Mouse (Mus musculus) neural tube, embryonic 15.5 days (tissue): ENCODE measurements at regions not wholly inside any gene's neighbourhood (a gene's known extent, or its start where the extent isn't known, plus 50 kb on each side); places are given as distances from the start of the nearest gene placed in this dataset.

Source experiments
- ATAC-seq: fragments of 200-750 bp; cut with Nextera tagmentation; 2 replicates; pipeline ENCODE4 v1.8.0; 2017; ENCODE audit warnings: mild to moderate bottlenecking, moderate TSS enrichment, moderate library complexity; ENCODE audit not compliant: low FRiP score
- H3K27ac ChIP-seq: fragments of 300-500 bp; sonication (generic); replicated peaks from 2 replicates; pipeline ENCODE4 v1.5.1; 2015; ENCODE audit warnings: mild to moderate bottlenecking, inconsistent platforms
- H3K27me3 ChIP-seq: fragments of 300-500 bp; sonication (generic); replicated peaks from 2 replicates; pipeline ENCODE4 v1.6.1; 2015; ENCODE audit warnings: inconsistent platforms
- H3K36me3 ChIP-seq: fragments of 300-500 bp; sonication (generic); 2 replicates; pipeline ENCODE4 v1.6.1; 2015; ENCODE audit warnings: inconsistent platforms
- H3K4me1 ChIP-seq: fragments of 300-500 bp; sonication (generic); 2 replicates; pipeline ENCODE4 v1.6.1; 2015; ENCODE audit warnings: inconsistent platforms
- H3K4me2 ChIP-seq: fragments of 300-500 bp; sonication (generic); 2 replicates; pipeline ENCODE4 v1.6.1; 2015; ENCODE audit warnings: inconsistent platforms, mild to moderate bottlenecking, moderate library complexity
- H3K4me3 ChIP-seq: fragments of 300-500 bp; sonication (generic); replicated peaks from 2 replicates; pipeline ENCODE4 v1.5.1; 2015; ENCODE audit warnings: mild to moderate bottlenecking, inconsistent platforms
- H3K9ac ChIP-seq: fragments of 300-500 bp; sonication (generic); replicated peaks from 2 replicates; pipeline ENCODE4 v1.6.1; 2015; ENCODE audit warnings: mild to moderate bottlenecking, inconsistent platforms
- H3K9me3 ChIP-seq: fragments of 300-500 bp; sonication (generic); replicated peaks from 2 replicates; pipeline ENCODE4 v1.6.1; 2016; ENCODE audit warnings: inconsistent platforms
- WGBS: fragments of 180-500 bp; shearing (Covaris S2); methylation state at CpG from one replicate; pipeline ENCODE4 v1.1.7; 2015; ENCODE audit warnings: mixed read lengths; 5-methylcytosine and 5-hydroxymethylcytosine counted together

- Histone ChIP-seq H3K27me3 (no peaks in the 10 kb centered on the region), H3K36me3 (no peaks in the 10 kb centered on the region), H3K9ac (no peak overlapping the region), H3K4me1 (no peaks in the 10 kb centered on the region), H3K9me3 (no peaks in the 10 kb centered on the region), H3K27ac (no peak overlapping the region), H3K4me3 (no peak overlapping the region), H3K4me2 (no peak overlapping the region)
- 80% methylated on average over 3 of the region's 3 CpGs for WGBS
- no peak for ATAC-seq
Observed at GRCm38 (mm10) chr15:61229579-61229978, 306.8 kb upstream of the A1bg start.

GRCm38 (mm10) chr15:61222923-61223322, 300.1 kb upstream of the A1bg start:
- Histone ChIP-seq H3K36me3 (no peaks in the 10 kb centered on the region), H3K4me3 (no peak overlapping the region), H3K4me1 (no peaks in the 10 kb centered on the region), H3K27ac (no peak overlapping the region), H3K4me2 (no peak overlapping the region), H3K9me3 (no peaks in the 10 kb centered on the region), H3K27me3 (no peaks in the 10 kb centered on the region), H3K9ac (no peak overlapping the region)
- 73% methylated on average over 1 of the region's 1 CpGs for WGBS
- no peak for ATAC-seq

DNA sequence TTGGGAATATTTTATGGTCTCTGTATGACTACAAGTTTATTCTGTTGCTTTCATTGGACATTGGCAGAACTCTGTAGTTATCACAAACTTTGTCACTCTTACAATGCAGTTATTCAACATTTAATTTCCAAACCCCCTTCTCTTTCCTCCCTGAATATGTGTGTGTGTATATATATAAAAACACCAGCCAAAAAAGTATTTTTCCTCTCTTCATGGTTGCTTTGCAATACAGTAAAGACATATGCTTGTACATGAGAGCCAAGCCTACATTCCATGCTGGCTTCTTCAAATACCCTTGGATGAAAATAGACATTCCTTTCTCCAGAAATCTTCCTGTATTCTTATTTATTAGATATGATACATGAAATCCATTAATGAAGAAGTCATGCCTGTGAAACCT, 287.3 kb upstream of the A1bg start:
- Histone ChIP-seq H3K27me3 (no peaks in the 10 kb centered on the region), H3K4me3 (no peak overlapping the region), H3K4me1 (no peaks in the 10 kb centered on the region), H3K4me2 (no peak overlapping the region), H3K9me3 (no peaks in the 10 kb centered on the region), H3K9ac (no peak overlapping the region), H3K36me3 (no peaks in the 10 kb centered on the region), H3K27ac (no peak overlapping the region)
- ATAC-seq = no peak

DNA sequence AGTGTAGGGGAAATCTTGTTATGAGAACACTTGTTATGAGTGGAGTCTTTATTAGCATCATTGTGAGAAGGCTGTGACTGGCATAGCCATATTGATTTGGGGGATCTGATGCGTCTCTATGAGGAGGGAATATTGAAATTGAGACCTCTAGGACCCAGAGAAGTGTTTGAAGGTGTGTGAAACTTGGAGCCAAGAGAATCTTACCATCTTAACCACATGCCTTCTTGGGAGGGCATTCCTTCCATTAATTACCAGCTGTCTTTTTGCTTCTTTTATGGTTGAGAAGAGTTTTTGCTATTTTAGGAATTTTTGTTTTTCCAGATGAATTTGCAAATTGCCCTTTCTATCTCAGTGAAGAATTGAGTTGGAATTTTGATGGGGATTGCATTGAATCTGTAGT, 267.2 kb upstream of the A1bg start:
- 94% methylated on average over 1 of the region's 1 CpGs for WGBS
- H3K27me3 ChIP-seq = no peaks in the 10 kb centered on the region

DNA sequence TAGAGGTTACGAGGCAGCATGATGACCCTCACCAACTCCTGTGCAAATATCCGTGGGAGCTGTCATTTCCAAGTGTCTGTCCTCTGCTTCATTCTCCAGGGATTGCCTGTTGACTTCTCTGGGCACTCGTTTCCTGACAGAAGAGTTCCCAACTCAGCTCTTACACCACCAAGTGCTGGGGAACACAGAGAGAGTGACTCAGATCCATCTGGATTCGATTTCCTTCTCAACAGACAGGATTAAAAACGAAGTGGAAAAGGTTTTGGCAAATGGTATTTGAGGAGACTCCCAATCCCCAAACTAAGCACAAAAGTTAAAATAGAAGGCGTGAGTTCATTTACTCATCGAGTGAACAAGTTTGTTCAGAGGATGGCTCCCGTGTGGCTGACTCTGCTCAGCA, 266.7 kb upstream of the A1bg start:
- H3K4me3 ChIP-seq = no peak overlapping the region
- 83% methylated on average over 8 of the region's 8 CpGs for WGBS
- H3K36me3 ChIP-seq = no peaks in the 10 kb centered on the region
- no peak for ATAC-seq
- H3K9me3 ChIP-seq = no peaks in the 10 kb centered on the region
- H3K9ac ChIP-seq = no peak overlapping the region
- H3K4me1 ChIP-seq = peaks cover under 1% of the 10 kb centered on the region; the same call in 1 of the 2 replicates
- no peaks in the 10 kb centered on the region for H3K27me3 ChIP-seq
- H3K27ac ChIP-seq = no peak overlapping the region
- H3K4me2 ChIP-seq = no peak overlapping the region

More for the DNA sequence above, 267.2 kb upstream of the A1bg start:
- Histone ChIP-seq H3K27ac (no peak overlapping the region), H3K4me2 (no peak overlapping the region), H3K4me1 (no peaks in the 10 kb centered on the region), H3K36me3 (no peaks in the 10 kb centered on the region), H3K9ac (no peak overlapping the region), H3K9me3 (no peaks in the 10 kb centered on the region), H3K4me3 (no peak overlapping the region)
- ATAC-seq = no peak

GRCm38 (mm10) chr15:61184597-61184963, 261.8 kb upstream of the A1bg start:
- no peak overlapping the region for H3K4me2 ChIP-seq
- H3K4me1 ChIP-seq = peaks cover 7% of the 10 kb centered on the region; the same call in 1 of the 2 replicates
- H3K36me3 ChIP-seq = no peaks in the 10 kb centered on the region
- ATAC-seq = no peak
- H3K9ac ChIP-seq = no peak overlapping the region
- H3K27me3 ChIP-seq = no peaks in the 10 kb centered on the region
- H3K4me3 ChIP-seq = no peak overlapping the region
- 27% methylated on average over 2 of the region's 2 CpGs for WGBS
- H3K27ac ChIP-seq = no peak overlapping the region
- H3K9me3 ChIP-seq = no peaks in the 10 kb centered on the region

- H3K4me2 ChIP-seq = no peak overlapping the region
- no peak for ATAC-seq
- H3K4me3 ChIP-seq = no peak overlapping the region
- WGBS = 16% methylated on average over 11 of the region's 11 CpGs
- no peak overlapping the region for H3K27ac ChIP-seq
- peaks cover 7% of the 10 kb centered on the region; the same call in 1 of the 2 replicates for H3K4me1 ChIP-seq
- no peak overlapping the region for H3K9ac ChIP-seq
- H3K36me3 ChIP-seq = no peaks in the 10 kb centered on the region
- H3K27me3 ChIP-seq = no peaks in the 10 kb centered on the region
- no peaks in the 10 kb centered on the region for H3K9me3 ChIP-seq
Observed at GRCm38 (mm10) chr15:61183751-61184596, 261.2 kb upstream of the A1bg start.

DNA sequence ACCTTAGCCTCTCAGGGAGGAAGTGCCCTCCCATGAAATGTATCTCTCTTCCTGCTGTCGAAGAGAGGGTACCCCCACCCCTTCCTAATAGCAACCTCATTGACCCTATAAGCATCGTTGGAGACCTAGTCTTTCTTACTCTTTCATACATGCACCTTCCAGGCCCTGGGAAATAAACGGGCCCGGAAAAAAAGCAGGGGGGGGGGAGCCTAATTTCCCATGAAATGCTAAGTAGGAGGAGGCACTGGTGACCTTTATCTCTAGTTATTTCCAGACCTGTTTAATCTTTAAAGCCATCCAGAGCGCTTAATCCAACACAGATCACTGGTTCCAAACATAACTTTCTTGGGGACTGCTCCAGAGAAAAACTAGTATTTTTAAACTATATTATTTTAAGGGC, 260.5 kb upstream of the A1bg start:
- Histone ChIP-seq H3K27ac (no peak overlapping the region), H3K4me2 (no peak overlapping the region), H3K4me3 (no peak overlapping the region), H3K36me3 (no peaks in the 10 kb centered on the region), H3K4me1 (peaks cover 7% of the 10 kb centered on the region; the same call in 1 of the 2 replicates), H3K9ac (no peak overlapping the region), H3K27me3 (no peaks in the 10 kb centered on the region), H3K9me3 (no peaks in the 10 kb centered on the region)
- no peak for ATAC-seq
- WGBS = 23% methylated on average over 5 of the region's 5 CpGs

- 83% methylated on average over 1 of the region's 1 CpGs for WGBS
- Histone ChIP-seq H3K9ac (no peak overlapping the region), H3K4me2 (no peak overlapping the region), H3K36me3 (no peaks in the 10 kb centered on the region), H3K27ac (no peak overlapping the region), H3K27me3 (no peaks in the 10 kb centered on the region), H3K4me1 (peaks cover 3% of the 10 kb centered on the region), H3K9me3 (no peaks in the 10 kb centered on the region), H3K4me3 (no peak overlapping the region)
- no peak for ATAC-seq
Observed at GRCm38 (mm10) chr15:61168842-61169416, 246.1 kb upstream of the A1bg start.

GRCm38 (mm10) chr15:61165050-61165449, 242.2 kb upstream of the A1bg start:
- peaks cover 3% of the 10 kb centered on the region for H3K4me1 ChIP-seq
- no peak overlapping the region for H3K4me3 ChIP-seq
- no peak overlapping the region for H3K9ac ChIP-seq
- no peaks in the 10 kb centered on the region for H3K36me3 ChIP-seq
- no peak overlapping the region for H3K27ac ChIP-seq
- no peaks in the 10 kb centered on the region for H3K9me3 ChIP-seq
- 25% methylated on average over 5 of the region's 5 CpGs for WGBS
- no peaks in the 10 kb centered on the region for H3K27me3 ChIP-seq
- H3K4me2 ChIP-seq = no peak overlapping the region
- no peak for ATAC-seq

- Histone ChIP-seq H3K9ac (no peak overlapping the region), H3K36me3 (no peaks in the 10 kb centered on the region), H3K4me3 (no peak overlapping the region), H3K4me1 (peaks cover 12% of the 10 kb centered on the region), H3K4me2 (no peak overlapping the region), H3K9me3 (no peaks in the 10 kb centered on the region), H3K27me3 (0 out of 2 replicates have a peak, but pooled peaks cover 6% of the 10 kb centered on the region), H3K27ac (no peak overlapping the region)
- 69% methylated on average over 5 of the region's 5 CpGs for WGBS
- ATAC-seq = no peak
Observed at GRCm38 (mm10) chr15:61161397-61161796, 238.6 kb upstream of the A1bg start.

- 87% methylated on average over 1 of the region's 1 CpGs for WGBS
- Histone ChIP-seq H3K27me3 (0 out of 2 replicates have a peak, but pooled peaks cover 7% of the 10 kb centered on the region), H3K4me1 (peaks cover 12% of the 10 kb centered on the region), H3K4me2 (no peak overlapping the region), H3K4me3 (no peak overlapping the region), H3K27ac (no peak overlapping the region), H3K9me3 (no peaks in the 10 kb centered on the region), H3K9ac (no peak overlapping the region), H3K36me3 (no peaks in the 10 kb centered on the region)
- no peak for ATAC-seq
Observed at GRCm38 (mm10) chr15:61160666-61161065, 237.9 kb upstream of the A1bg start.
